In genomic region chr9:34939621-34940020, GRCm38 (mm10) we compare ENCODE assay signal across 11 mouse cellular contexts.
"Had no signal": no experiment of that assay in that cellular context is flagged by ENCODE, and none has a peak within 500 bp of the region (broad histone marks: within the 10 kb centered on the region; RNA-seq: fewer than 3 reads in every experiment).

No protein-coding gene starts in this region.

- H3K27ac ChIP-seq: kidney, embryonic 15.5 days; limb, embryonic 15.5 days; liver, embryonic 12.5 days; macrophage; midbrain, embryonic 13.5 days; neural tube, embryonic 12.5 days had no signal

- H3K4me1 ChIP-seq: kidney, embryonic 15.5 days; limb, embryonic 15.5 days; liver, embryonic 12.5 days; neural tube, embryonic 12.5 days had no signal

- H3K4me3 ChIP-seq: kidney, embryonic 15.5 days; limb, embryonic 15.5 days; liver, embryonic 12.5 days; midbrain, embryonic 13.5 days; neural tube, embryonic 12.5 days had no signal

- DNase-seq: kidney, postnatal 14 days; lung, embryonic 14.5 days; lung, postnatal 10 days; right cerebral cortex, postnatal 14 days; thymus, postnatal 36 days had no signal

- H3K27me3 ChIP-seq: kidney, embryonic 15.5 days; limb, embryonic 15.5 days; midbrain, embryonic 13.5 days; neural tube, embryonic 12.5 days had no signal
